Mouse (Mus musculus) right cerebral cortex, adult 2 months (tissue): ENCODE data around the gene Cxcr1.
A peak's percentile ranks its signal among the peaks of the same experiment; 100 is the strongest.

ENCODE experiments used
- DNase-seq, 2 experiments: peaks; one replicate each; pipeline ENCODE4 v3.0.0; 2021 to 2022; ENCODE audit warnings: low spot score in 2 of 2

Cxcr1 gene

DNA sequence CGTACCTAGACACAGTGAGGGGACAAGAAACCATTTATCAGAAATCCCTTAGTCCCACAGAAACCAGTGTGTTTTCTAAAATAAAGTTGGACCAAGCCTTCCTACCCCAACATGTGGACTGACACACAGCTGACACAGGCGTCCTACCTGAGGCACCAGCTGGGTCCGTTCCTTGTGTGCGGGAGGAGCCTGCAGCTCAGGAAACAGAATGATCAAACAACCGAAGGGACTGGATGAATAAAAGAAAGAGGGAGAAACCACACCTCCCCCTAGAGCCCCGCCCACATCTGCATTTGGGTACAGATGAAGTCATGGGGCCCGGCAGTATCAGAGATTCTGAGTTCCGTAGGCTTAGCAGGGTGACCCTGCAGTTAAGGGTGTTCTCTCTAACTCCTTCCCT is at the start of gene Cxcr1:
Gene Cxcr1 (minus strand): TSS at position 187 of the 400 bp plus-strand sequence.
- no peak for DNase-seq

DNA sequence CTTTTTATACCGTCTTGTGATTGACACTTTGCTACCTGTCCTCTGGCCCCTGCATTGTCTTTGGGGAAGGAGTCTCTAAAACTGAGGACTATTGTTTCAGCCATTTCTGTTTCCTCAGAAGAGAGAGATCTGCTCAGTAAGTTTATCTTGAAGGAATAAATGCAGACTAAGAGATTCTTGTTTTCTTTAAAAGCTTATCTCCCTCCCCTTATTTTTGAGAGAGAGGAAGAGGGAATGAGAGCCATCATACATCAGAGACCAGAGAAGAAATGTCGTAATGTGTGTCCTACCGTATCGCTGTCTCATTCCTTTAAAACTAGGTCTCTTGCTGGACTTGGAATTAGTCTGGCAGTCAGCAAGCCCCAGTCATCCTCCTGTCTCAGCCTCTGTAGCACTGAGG is 46.4 kb upstream of the Cxcr1 start:
- no peak for DNase-seq

DNA sequence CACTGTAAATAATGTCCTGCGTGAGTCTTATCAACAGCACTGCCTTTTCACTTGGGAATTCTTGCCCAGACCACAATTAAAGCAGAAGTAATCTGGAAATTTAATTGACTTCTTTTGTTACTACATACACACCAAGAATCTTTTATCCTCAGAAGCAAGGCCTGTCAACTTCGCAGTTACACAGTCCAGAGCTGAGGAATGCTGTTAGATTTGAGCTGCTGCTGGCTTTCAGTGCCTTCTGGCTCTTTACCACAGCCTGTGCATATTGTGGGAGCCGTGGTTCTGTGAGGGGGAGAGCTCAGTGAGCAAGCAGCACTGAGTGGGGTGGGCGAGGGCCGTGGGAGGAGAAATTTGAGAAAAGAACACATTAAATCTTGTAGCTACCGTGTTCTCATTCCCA is 45.9 kb upstream of the Cxcr1 start:
- peak; percentile 89 to 90 for DNase-seq

DNA sequence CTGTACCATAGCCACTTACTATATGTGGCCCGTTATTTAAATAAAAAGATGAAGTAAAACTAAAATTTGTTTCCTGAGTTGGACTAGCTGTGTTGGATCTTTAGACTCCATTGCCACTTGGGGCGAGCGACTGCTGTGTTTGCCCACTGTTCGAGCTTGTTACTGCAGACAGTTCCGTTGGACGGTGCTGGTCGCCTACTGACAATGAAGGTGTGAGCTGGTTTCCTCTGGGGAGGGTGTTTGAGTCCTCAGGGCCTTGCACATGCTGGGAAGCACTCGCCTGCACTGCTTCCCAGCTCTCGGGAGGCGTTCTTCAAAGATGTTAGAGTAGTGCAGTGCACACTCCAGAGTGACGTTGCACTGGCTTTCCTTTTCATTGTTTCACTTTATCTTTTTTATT is 45.2 kb upstream of the Cxcr1 start:
- peak; percentile 55 to 60 for DNase-seq

DNA sequence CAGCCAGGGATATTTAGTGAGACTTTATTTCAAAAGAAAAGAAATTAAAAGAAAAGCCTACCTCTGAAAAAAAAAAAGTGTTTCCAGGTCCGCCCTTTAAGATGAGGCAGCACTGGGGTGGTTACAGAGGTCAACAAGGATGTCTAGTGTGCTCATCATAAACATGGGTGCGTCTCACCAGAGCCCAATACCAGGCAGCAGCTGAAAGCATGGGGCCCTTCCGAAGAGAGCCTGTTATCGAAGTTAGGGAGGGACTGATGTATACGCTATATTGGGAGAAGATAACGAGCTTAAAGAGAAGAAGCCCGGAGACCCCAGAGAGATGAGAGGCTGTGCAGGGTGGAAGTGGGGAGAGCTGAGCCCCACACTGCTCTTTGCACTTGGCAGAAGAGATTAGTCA is 44.7 kb upstream of the Cxcr1 start:
- no peak for DNase-seq

DNA sequence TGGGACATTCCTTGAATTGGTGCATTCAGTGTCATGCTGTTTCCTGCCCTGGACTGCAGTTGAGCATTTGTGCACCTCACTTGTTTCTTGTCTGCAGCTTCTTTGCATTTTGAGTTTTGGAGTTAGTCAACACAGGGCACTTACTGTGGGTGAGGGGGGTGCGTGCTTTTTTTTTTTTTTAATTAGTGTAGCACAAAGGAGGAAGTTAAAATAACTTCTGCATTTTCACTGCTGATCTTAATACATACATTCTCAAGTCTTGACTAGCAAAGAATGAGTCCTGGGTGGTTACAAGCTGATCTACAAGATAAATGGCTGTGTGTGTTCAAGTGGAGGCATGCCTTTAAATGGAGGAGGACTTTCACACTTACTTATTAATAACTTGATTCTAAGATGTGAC is 43.7 kb upstream of the Cxcr1 start:
- no peak for DNase-seq

DNA sequence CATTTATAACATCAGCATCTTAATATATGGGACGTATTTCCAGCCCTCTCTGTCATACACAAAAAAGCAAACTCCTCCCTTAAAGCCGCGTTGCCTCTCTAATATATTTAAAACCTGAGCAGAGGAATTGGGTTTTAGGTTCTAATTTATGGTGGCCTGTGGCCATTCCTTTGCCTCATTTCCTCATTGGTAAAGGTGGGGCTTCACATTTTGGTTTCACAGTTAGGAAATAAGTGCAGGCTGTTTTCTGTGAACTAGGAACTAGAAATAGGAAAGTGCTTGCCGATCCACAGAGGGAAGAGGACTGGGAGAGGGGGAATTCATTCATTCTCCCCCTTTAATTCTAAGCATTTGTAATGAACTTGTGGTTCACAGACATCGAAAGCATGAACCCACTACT is 43.2 kb upstream of the Cxcr1 start:
- no peak for DNase-seq

DNA sequence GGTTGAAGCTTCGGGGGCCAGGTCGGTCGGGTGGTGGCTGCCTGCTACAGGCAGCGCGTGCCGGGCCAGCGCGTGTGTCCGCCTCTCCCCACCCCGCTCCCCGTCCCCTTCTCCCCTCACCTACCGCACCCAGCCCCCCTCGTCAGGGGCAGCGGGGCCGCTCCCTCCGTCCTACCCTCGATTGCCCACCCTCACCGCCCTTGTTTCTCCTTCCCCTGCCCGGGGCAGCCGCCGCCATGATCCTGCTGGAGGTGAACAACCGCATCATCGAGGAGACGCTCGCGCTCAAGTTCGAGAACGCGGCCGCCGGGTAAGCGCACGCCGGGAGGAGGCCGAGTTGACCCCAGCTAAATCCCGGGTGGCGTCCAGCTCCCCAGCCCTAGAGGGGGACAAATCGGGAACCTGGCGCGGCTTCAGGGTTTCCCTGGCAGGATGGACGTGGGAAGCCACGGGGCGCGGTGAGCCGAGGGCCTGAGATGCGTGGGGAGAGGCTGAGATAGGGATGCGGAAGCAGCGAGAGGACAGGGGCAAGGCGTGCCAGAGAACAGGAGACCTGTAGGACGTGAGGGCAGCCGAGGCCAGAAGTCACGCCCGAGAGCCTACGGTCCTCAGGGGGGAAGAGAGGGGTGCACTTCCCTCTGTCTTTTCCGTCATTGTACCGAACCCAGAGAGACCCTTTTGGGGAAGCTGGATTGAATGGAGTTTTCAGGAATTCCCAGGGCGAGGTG is 42.3 kb upstream of the Cxcr1 start:
- DNase-seq = peak; percentile 30 to 40

DNA sequence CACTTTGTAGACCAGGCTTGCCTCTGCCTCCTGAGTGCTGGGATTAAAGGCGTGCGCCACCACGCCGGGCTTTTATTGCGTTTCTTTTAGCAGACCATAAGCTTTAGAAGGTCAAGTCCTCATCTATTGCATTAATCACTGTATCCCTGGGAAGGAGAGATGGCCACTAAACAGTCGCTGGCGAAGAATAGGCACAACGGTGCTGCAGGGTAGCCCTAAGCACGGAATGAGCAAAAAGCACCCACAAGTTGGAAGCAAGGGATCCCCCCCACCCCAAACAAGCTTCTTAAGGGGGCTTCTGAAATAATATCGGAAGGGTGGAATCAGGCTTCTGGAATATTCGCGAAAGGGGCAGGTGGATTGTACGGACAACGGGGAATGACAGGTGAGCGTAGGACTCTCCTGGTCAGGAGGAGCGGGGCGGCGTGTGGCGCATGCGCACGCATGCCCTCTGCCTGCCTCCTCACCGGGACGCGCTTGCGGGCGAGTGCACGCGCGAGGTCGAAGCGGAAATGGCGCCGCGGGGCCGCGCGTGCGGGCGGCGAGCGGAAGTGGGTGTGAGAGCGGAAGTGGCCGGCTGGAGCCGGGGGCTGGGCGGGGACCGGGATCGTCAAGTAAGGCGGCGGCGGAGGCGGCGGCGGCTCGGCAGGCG is 41.6 kb upstream of the Cxcr1 start, which contains the start of gene Arpc2:
Gene Arpc2 (plus strand): TSS at position 147 of the 652 bp plus-strand sequence.
- peak; percentile 95 for DNase-seq

DNA sequence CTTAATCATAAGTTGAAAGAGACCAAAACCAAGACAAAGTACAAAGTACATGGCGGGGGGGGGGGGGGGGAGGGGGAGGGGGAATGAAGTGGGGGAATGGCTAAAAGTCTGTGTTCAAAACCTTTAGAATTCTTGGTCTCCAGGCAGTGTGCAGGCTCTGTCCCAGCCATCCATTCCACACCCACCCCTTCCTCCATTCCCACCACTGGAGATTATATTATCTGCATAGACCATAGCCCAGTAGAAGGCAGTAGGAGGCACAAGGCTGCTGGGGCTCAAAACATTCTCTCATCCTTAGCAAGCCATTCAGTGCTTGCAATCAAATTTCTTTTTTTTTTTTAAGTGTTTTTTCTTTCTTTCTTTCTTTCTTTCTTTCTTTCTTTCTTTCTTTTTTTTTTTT is 36.6 kb upstream of the Cxcr1 start:
- DNase-seq = no peak

DNA sequence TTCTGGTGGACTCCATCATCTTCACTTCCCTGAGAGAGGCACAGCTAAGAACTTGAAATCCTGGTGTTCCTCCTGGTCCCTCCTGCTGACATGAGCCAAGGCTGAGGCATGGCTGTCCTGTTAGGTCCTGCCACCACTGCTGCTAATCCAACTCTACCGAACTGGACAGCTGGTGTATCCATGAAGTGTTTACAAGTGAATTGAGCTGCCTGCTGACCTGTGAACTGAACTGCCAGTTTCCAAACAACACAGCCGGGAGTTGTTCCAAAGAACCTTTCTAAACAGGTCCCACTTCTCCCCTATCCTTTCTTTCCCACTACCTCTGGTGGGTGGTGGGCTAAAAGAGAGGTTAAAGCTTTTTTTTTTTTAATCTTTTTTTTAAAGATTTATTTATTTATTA is 35.5 kb upstream of the Cxcr1 start:
- DNase-seq = no peak

DNA sequence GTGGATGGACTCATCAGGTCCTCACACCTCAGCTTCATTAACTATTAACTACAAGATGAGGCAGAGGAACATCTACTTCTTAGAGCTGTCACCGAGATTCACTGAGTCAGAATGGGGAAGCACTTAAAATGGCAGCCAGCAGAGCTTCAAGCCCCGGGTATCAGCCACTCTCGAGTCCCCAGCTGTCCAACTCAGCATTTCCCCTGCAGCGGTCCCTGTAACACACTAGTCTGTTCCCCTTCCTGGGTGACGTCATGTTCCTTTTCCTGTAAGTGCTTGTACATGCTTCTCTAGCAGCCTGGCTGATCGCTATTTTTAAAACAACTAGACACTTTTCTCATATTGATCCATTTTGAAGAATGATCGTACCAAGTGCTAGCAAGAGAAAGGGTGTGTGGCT is 32.9 kb upstream of the Cxcr1 start:
- peak; percentile 39 to 40 for DNase-seq

DNA sequence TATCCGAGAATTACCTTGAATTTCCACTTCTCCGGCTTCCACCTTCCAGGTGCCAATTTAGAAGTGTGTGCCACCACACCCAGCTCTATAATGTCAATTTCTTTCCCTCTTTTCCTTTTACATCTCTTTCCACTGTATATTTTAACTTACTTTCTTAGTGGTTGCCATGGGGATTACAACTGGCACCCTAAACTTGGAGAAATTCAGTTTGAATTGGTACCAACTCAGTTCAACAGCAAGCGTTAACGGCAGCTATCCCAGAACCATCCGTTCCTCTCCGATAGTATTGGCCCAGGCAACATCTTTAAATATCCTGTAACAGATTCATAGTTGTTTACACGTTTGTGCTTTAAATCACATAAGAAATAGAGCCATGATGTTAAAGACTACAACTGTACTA is 25.5 kb upstream of the Cxcr1 start:
- no peak for DNase-seq

DNA sequence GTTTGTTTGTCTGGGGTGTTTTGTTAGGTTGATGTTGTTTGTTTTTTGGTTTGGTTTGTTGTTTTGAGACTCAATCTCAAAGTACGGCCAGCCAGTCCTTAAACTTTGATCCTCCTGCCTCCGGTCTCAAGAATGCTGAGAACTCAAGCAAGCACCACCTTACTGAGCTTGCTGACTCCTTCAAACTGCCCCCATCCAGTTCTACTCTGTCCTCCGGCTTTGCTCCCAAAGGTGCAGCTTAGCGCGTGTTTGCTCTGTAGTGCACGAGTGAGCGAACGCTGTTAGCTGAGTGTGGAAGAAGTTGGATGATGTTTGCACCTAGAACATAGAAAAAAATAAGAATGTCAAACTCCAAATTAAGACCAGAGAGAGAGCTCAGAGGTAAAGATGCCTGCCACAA is 14.5 kb upstream of the Cxcr1 start:
- DNase-seq = no peak

DNA sequence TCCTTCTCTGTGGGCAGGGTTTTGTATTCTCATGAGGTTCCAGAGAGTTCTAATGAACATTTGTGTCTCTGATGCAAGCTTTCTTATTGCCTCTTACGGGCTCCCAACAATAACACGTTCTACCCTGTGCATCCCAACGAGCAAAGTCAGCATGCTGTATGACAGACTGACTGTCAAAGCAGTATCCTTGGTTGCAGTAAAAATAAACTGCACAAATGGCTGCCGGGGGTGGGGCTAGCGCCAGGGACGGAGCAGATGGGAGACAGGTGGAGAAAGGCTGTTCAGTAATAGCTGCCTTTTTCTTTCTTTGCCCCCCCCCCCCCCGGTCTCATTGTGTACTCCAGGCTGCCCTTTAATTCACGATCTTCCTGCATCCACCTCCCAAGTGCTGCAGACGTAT is 13.5 kb upstream of the Cxcr1 start:
- DNase-seq = peak; percentile 46 to 52

DNA sequence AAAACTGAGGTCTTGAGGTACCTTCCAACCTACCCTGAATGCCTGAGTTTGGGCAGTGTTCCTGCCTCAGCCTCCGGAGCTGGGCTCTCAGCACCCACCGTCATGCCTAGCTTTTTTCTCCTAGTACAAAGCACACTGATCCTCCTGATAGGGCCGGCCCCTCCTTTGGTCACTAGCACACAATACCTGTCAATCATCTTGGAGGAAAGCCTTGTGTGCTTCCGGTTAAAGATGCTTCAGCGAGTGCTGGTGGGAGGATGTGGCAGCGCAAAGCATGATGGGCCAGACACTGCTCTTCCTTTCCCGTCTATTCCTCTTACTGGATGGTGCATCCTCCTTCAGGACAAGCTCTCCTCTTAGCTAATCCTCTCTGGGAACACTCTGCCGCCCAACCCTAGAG is 12.2 kb upstream of the Cxcr1 start:
- no peak for DNase-seq

DNA sequence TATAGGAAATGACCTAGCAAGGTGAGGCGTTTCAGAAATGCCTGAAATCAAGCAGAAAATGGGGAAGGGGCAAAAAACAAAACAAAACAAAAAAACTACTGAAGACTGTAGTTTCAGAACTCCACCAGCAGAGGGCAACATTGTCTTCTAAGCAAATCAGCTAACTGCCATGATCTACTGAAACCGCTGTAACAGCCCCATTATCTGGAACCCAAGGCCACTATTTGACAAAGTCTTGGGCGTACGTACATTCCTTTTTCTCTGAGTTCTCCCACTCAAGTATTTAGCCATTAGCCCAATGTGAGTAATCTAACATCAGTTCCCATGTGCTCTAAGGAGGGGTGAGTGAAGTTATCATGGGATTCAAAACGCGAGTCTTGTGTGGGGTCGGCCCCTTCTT is 11.4 kb upstream of the Cxcr1 start:
- peak; percentile 39 to 44 for DNase-seq

DNA sequence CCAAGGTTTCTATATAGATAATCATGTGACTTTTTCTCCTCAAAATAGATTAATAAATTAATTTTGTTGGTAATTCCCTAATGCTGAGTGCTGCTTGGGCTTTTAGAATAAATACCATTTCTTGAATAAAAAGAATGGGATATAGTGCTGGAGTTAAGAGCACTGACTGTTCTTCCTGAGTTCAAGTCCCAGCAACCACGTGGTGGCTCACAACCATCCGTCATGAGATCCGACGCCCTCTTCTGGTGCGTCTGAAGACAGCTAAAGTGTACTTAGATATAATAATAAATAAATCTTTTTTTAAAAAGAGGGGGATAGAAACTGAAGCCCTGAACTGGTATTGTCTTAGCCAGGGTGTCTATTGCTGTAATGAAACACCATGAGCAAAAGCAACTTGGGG is 9.0 kb upstream of the Cxcr1 start:
- no peak for DNase-seq

DNA sequence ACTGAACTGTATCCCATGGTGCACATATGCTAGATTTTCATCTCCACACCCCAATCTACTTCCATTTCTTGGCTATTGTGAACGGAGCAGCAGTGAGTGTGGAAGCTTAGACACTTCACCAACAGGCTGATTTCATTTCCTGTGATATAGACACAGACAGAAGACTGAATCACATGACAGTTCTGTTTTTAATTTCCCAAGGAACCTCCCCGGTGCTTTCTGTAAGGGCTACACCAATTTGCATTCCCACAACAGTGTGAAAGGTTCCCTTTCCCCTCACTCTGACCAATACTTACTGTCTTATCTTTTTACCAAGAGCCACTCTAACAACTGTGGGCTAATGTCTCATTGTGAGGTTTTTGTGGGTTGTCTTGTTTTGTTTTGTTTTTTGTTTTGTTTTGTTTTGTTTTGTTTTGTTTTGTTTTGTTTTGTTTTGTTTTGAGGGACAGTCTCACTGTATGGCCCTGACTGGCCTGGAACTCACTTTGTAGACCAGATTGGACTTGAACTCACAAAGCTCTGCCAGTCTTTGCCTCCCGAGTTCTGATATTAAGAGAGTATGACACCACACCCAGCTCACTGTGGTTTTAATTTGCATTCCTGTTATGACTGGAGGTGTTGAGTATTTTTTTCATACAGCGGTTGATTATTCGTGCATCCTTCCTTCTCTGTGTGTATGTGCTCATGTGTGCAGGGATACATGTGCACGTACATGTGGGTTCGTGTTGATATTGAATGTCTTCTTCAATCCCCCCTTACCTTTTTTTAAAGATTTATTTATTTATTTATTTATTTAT is 6.8 kb upstream of the Cxcr1 start:
- DNase-seq = no peak

DNA sequence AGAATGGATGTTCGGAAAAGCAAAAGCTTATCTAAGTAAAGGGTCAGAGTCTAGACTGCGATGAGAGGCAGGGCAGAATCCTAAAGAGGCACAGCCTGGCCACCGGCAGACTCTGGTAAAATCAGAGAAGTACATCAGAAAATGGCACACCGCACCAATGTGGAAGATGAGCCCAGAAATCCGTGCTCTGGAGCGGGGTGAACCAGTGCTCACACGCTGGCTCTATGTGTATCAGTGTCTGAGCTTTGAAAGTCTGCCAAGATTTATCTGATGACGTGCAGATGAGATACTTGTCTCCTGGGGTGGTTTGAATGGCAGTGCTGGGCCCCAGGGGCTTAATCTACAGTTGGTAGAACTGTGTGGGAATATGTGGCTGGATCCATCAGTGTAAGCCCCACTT is 4.6 kb upstream of the Cxcr1 start:
- no peak for DNase-seq

DNA sequence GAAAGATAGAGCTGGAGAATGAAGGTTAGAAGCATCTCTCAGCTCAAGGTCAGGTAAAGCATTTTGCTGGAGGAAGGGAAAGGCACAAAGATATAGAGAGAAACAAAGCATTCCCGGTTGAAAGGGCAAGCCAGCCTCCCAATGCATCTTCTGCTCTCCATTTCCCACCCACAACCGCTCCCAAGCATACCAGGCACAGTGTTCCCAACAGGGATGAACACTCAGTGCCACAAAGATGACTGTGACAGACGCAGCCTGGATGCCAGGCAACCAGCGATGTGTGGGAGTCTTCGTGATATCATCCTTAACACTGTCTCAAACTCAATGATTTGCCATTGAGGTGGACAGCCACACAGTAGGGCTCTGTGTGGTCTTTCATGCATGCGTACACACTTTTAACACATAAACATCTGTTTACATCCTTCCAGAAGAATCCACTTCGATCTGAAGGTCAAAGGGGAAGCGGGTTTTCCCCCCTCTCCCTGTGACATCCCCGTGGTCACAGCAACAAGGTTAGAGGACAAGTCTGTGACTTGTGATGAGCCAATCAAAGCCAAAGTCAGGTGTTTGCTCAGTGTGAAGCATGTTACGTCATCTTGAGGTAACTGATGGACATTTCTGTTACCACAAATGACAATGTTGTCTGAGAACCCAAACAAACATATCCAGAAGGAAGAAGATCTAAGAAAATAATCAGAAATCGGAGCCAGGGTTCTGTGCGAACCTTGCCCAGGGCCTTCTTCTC is 3.5 kb upstream of the Cxcr1 start:
- peak; percentile 67 to 69 for DNase-seq
